Mouse (Mus musculus) sigmoid colon, adult 10 weeks (tissue): Measurements from ENCODE around the gene Ramac. TPM values are rescaled to one million over a fixed set of nuclear protein-coding genes. Genes with fewer than 3 reads are reported as not detected.

Source experiments
- polyA plus RNA-seq: library from polyadenylated mRNA; stranded (reverse); fragments of 350-450 nt; fragmentation: Illumina TruSeq; extraction: RNeasy Lipid Tissue Mini Kit (QIAGEN cat#74804); gene quantifications from one replicate; pipeline ENCODE4 v1.2.3, GENCODE M21; 2014; ENCODE audit warnings: low read depth, low replicate concordance

The Ramac gene
- polyA plus RNA-seq: 266 TPM

GRCm38 (mm10) chr7:81762180-81763109, at the start of gene Ramac:
Ramac (plus strand) TSS chr7:81762925.

GRCm38 (mm10) chr7:81789095-81789757, 26.5 kb downstream of the Ramac start, which contains the start of gene 3110040N11Rik:
3110040N11Rik (minus strand) TSS chr7:81789478.

Other genes starting within 250 kb of the Ramac start
- 0.16 TPM for gene Fsd2, start 196.0 kb upstream of the Ramac start, polyA plus RNA-seq
- gene Whamm, start 191.7 kb upstream of the Ramac start, polyA plus RNA-seq: 10.4 TPM
- 15.6 TPM for gene Homer2, start 55.4 kb upstream of the Ramac start, polyA plus RNA-seq
- 5.6 TPM for gene 3110040N11Rik, start 26.6 kb downstream of the Ramac start, polyA plus RNA-seq
- gene Btbd1, start 66.5 kb downstream of the Ramac start, polyA plus RNA-seq: 276 TPM
- gene Gm10160, start 92.9 kb downstream of the Ramac start, polyA plus RNA-seq: not detected
- gene Tm6sf1, start 96.1 kb downstream of the Ramac start, polyA plus RNA-seq: 18.3 TPM
- 19.0 TPM for gene Hdgfl3, start 171.5 kb downstream of the Ramac start, polyA plus RNA-seq
- 0.44 TPM for gene Bnc1, start 229.4 kb downstream of the Ramac start, polyA plus RNA-seq